Mouse (Mus musculus) neural tube, embryonic 14.5 days (tissue): ENCODE results near the gene Tcp11. TPM values are rescaled to one million over a fixed set of nuclear protein-coding genes. Genes with fewer than 3 reads are reported as not detected.

Source experiments
- ATAC-seq: fragments of 200-750 bp; cut with Nextera tagmentation; 2 replicates; pipeline ENCODE4 v1.8.0; 2017; ENCODE audit warnings: low read depth, mild to moderate bottlenecking, moderate TSS enrichment, moderate library complexity
- H3K27ac ChIP-seq: fragments of 300-500 bp; sonication (generic); 2 replicates; pipeline ENCODE4 v1.5.1; 2014; ENCODE audit warnings: low read depth, mild to moderate bottlenecking, control low read depth, low read length, moderate library complexity, mixed read lengths
- H3K27me3 ChIP-seq: fragments of 300-500 bp; sonication (generic); 2 replicates; pipeline ENCODE4 v1.6.1; 2014; ENCODE audit warnings: low read length; ENCODE audit not compliant: control insufficient read depth, insufficient read depth
- H3K36me3 ChIP-seq: fragments of 300-500 bp; sonication (generic); 2 replicates; pipeline ENCODE4 v1.6.1; 2014; ENCODE audit warnings: low read length, mixed read lengths; ENCODE audit not compliant: control insufficient read depth, insufficient read depth
- H3K4me1 ChIP-seq: fragments of 300-500 bp; sonication (generic); 2 replicates; pipeline ENCODE4 v1.6.1; 2014; ENCODE audit warnings: low read length; ENCODE audit not compliant: control insufficient read depth, insufficient read depth
- H3K4me2 ChIP-seq: fragments of 300-500 bp; sonication (generic); 2 replicates; pipeline ENCODE4 v1.6.1; 2014; ENCODE audit warnings: mild to moderate bottlenecking, low read depth, low read length, control low read depth
- H3K4me3 ChIP-seq: fragments of 300-500 bp; sonication (generic); 2 replicates; pipeline ENCODE4 v1.5.1; 2014; ENCODE audit warnings: low read depth, low read length, control low read depth, mixed read lengths
- H3K9ac ChIP-seq: fragments of 300-500 bp; sonication (generic); replicated peaks from 2 replicates; pipeline ENCODE4 v1.6.1; 2014; ENCODE audit warnings: low read depth, mild to moderate bottlenecking, control low read depth, low read length, mixed read lengths
- H3K9me3 ChIP-seq: fragments of 300-500 bp; sonication (generic); 2 replicates; pipeline ENCODE4 v1.6.1; 2016; ENCODE audit warnings: low read length; ENCODE audit not compliant: control insufficient read depth
- WGBS: fragments of 180-500 bp; shearing (Covaris S2); extraction: QIAGEN DNeasy Blood & Tissue Kit; methylation state at CpG from one replicate; pipeline ENCODE4 v1.1.7; 2014; 5-methylcytosine and 5-hydroxymethylcytosine counted together
- polyA plus RNA-seq: library from polyadenylated mRNA; unstranded; fragments of >200 nt; fragmentation: Nextera tagmentation; extraction: Ambion mirVana; gene quantifications from 2 replicates; pipeline ENCODE4 v1.2.1, GENCODE M21; 2014

The Tcp11 gene
- polyA plus RNA-seq, 1 experiment from 2014 or later = 0.79 TPM

DNA sequence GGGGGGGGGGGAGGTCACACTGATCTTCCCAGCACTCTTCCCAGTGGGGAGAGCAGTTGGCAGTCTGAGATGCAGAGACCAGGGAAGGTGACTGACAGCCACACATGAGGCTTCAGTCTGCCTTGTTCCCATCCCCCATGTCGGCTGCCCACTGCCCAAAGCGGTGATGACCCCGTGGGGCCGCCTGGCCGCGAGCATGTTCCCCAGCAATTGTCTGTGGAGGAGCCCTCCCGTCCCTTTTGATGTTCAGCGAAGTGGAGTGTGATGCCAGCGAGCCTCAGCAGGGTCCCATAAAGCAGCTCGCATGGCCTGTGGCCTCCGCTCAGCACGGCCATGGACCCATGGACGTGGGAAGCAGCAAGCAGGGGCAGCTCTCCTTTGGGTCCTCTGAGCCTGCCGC is 26.8 kb upstream of the Tcp11 start:
- Histone ChIP-seq H3K27me3 (no peaks in the 10 kb centered on the region), H3K9me3 (no peaks in the 10 kb centered on the region), H3K27ac (no peak overlapping the region), H3K4me2 (no peak overlapping the region), H3K4me3 (no peak overlapping the region), H3K4me1 (0 out of 2 replicates have a peak, but pooled peaks cover 5% of the 10 kb centered on the region), H3K9ac (no peak overlapping the region), H3K36me3 (no peaks in the 10 kb centered on the region)
- 2% methylated on average over 14 of the region's 14 CpGs for WGBS
- no peak for ATAC-seq

DNA sequence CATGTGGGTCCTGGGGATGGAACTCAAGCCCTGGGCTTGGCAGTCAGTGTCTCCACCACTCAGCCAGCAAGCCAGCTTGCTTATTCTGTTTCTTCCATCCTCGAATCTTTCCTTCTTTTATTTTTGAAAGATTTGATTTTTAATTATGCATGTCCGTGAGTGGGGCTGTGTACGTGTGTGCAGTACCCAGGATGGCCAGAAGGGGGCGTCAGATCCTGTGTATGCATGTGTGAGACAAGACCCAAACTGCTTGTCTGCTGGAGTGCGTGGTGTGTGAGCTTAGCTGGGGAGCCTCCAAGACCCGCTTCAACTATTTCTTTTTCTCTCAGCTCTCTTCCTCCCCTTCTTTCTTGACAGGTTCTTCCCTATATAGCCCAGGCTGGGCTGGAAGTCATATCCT is 25.9 kb upstream of the Tcp11 start:
- H3K9ac ChIP-seq = no peak overlapping the region
- no peaks in the 10 kb centered on the region for H3K36me3 ChIP-seq
- 0 out of 2 replicates have a peak, but pooled peaks cover 9% of the 10 kb centered on the region for H3K4me1 ChIP-seq
- ATAC-seq = no peak
- WGBS = 80% methylated on average over 6 of the region's 6 CpGs
- H3K9me3 ChIP-seq = no peaks in the 10 kb centered on the region
- no peak overlapping the region for H3K4me2 ChIP-seq
- H3K4me3 ChIP-seq = no peak overlapping the region
- no peaks in the 10 kb centered on the region for H3K27me3 ChIP-seq
- no peak overlapping the region for H3K27ac ChIP-seq

GRCm38 (mm10) chr17:28104416-28104815 is 24.0 kb upstream of the Tcp11 start:
- Histone ChIP-seq H3K9me3 (no peaks in the 10 kb centered on the region), H3K4me3 (no peak overlapping the region), H3K36me3 (no peaks in the 10 kb centered on the region), H3K27ac (no peak overlapping the region), H3K4me2 (no peak overlapping the region), H3K9ac (no peak overlapping the region), H3K4me1 (0 out of 2 replicates have a peak, but pooled peaks cover 9% of the 10 kb centered on the region), H3K27me3 (no peaks in the 10 kb centered on the region)
- ATAC-seq = no peak
- WGBS = 89% methylated on average over 6 of the region's 6 CpGs

DNA sequence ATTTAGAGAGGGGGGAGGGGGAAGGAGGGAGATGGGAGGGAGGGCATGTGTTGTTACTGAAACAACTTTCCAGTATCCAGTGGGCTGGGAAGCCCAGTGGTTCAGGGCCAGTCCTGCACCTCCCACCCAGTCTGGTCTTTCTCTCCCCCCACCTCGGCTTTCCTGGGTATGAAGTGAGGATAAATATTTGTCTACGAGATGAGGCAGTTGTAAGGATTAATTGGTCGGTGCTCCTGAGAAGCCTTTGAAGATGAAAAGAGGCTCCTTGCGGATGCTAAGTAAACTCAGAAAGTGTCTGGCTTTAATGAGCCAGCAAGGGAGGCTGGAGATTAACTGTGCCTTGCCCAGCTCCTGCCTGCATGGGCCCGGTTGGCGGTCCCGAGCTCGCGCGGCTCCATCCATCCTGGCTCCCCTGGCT is 21.5 kb upstream of the Tcp11 start:
- Histone ChIP-seq H3K9ac (no peak overlapping the region; the same call in 1 of the 2 replicates), H3K4me2 (no peak overlapping the region), H3K27ac (peak overlapping the region; percentile 77), H3K36me3 (no peaks in the 10 kb centered on the region), H3K4me1 (0 out of 2 replicates have a peak, but pooled peaks cover 6% of the 10 kb centered on the region), H3K4me3 (no peak overlapping the region), H3K9me3 (no peaks in the 10 kb centered on the region), H3K27me3 (no peaks in the 10 kb centered on the region)
- 0 out of 2 replicates have a peak, but pooled peaks have one; percentile 36 for ATAC-seq
- WGBS = 10% methylated on average over 10 of the region's 10 CpGs

GRCm38 (mm10) chr17:28101284-28101887 is 20.9 kb upstream of the Tcp11 start:
- Histone ChIP-seq H3K9ac (no peak overlapping the region), H3K36me3 (no peaks in the 10 kb centered on the region), H3K27ac (peak overlapping the region; percentile 77), H3K9me3 (no peaks in the 10 kb centered on the region), H3K4me1 (0 out of 2 replicates have a peak, but pooled peaks cover 6% of the 10 kb centered on the region), H3K4me2 (no peak overlapping the region), H3K4me3 (no peak overlapping the region), H3K27me3 (no peaks in the 10 kb centered on the region)
- 16% methylated on average over 12 of the region's 12 CpGs for WGBS
- peak; percentile 86 for ATAC-seq

- ATAC-seq = no peak
- H3K9ac ChIP-seq = no peak overlapping the region
Measured at GRCm38 (mm10) chr17:28100669-28101068, 20.2 kb upstream of the Tcp11 start.

DNA sequence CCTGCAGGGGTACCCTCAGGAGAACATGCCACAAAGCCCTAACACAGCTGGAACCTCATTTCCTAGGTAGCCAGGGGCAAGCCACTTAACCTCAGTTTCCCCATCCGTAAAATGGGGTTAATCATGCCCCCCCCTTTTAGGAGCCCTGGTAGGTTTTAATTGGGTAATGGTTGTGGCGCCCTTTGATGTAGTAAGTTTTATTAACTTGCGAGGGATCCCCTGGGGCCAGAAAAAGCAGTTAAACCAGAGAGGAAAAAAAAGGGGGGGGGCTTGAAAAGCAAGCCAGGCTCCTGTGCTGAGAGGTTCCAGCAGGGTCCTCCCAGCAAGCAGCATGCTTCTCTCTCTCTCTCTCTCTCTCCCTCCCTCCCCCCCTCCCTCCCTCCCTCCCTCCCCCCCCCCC is 18.6 kb upstream of the Tcp11 start:
- H3K36me3 ChIP-seq = no peaks in the 10 kb centered on the region
- 0 out of 2 replicates have a peak, but pooled peaks cover 6% of the 10 kb centered on the region for H3K4me1 ChIP-seq
- no peak for ATAC-seq
- H3K4me2 ChIP-seq = no peak overlapping the region
- H3K27ac ChIP-seq = no peak overlapping the region
- H3K27me3 ChIP-seq = no peaks in the 10 kb centered on the region
- WGBS = 13% methylated on average over 3 of the region's 3 CpGs
- H3K9ac ChIP-seq = no peak overlapping the region
- H3K9me3 ChIP-seq = no peaks in the 10 kb centered on the region
- no peak overlapping the region for H3K4me3 ChIP-seq

More at GRCm38 (mm10) chr17:28100669-28101068, 20.2 kb upstream of the Tcp11 start:
- Histone ChIP-seq H3K27ac (peak overlapping the region; percentile 77), H3K4me3 (no peak overlapping the region), H3K36me3 (no peaks in the 10 kb centered on the region), H3K4me2 (no peak overlapping the region), H3K9me3 (no peaks in the 10 kb centered on the region), H3K4me1 (0 out of 2 replicates have a peak, but pooled peaks cover 6% of the 10 kb centered on the region), H3K27me3 (no peaks in the 10 kb centered on the region)
- 96% methylated on average over 1 of the region's 1 CpGs for WGBS

GRCm38 (mm10) chr17:28097308-28097707 is 16.9 kb upstream of the Tcp11 start:
- WGBS = 91% methylated on average over 13 of the region's 13 CpGs
- 0 out of 2 replicates have a peak, but pooled peaks cover 5% of the 10 kb centered on the region for H3K4me1 ChIP-seq
- no peak overlapping the region for H3K4me2 ChIP-seq
- H3K4me3 ChIP-seq = no peak overlapping the region
- H3K36me3 ChIP-seq = no peaks in the 10 kb centered on the region
- no peaks in the 10 kb centered on the region for H3K27me3 ChIP-seq
- no peak overlapping the region for H3K9ac ChIP-seq
- H3K9me3 ChIP-seq = no peaks in the 10 kb centered on the region
- ATAC-seq = no peak
- H3K27ac ChIP-seq = no peak overlapping the region

DNA sequence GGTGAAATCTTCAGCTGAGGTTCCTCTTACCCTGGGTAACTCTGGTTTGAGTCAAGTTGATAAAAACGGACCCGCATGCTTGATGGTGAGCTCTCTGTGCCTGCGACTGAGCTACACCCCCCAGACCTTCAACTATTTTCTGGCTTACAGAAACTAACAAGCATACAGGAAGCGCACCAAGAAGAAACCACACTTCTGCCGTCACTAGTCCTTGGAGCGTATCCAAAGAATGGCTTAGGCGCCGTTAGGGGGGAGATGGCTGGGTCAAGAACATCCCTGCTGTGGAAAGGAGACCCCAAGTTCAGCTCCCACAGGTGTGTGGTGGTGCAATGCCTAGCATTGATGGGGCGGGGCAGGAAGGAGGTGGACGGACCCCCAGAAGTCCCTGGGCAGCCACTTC is 16.0 kb upstream of the Tcp11 start:
- no peaks in the 10 kb centered on the region for H3K4me1 ChIP-seq
- no peaks in the 10 kb centered on the region for H3K36me3 ChIP-seq
- H3K9ac ChIP-seq = no peak overlapping the region
- H3K9me3 ChIP-seq = no peaks in the 10 kb centered on the region
- H3K27me3 ChIP-seq = no peaks in the 10 kb centered on the region
- no peak overlapping the region for H3K4me3 ChIP-seq
- WGBS = 87% methylated on average over 10 of the region's 10 CpGs
- H3K4me2 ChIP-seq = no peak overlapping the region
- no peak for ATAC-seq
- H3K27ac ChIP-seq = no peak overlapping the region
